Mouse (Mus musculus) CH12.LX (cell line): ENCODE measurements around the gene Lin52.

Experiments
- CTCF ChIP-seq, 2 experiments: IDR thresholded peaks in 1 of 2; conservative IDR thresholded peaks in 1 of 2; 2 replicates each; pipeline ENCODE4 v1.5.1; 2011 to 2012; ENCODE audit warnings: low read depth in 2 of 2, low read length in 2 of 2, improper control_type of control experiment in 1 of 2, inconsistent platforms in 1 of 2, mild to moderate bottlenecking in 1 of 2, moderate library complexity in 1 of 2
- ELF1 ChIP-seq: IDR thresholded peaks from 2 replicates; pipeline ENCODE4 v1.6.1; 2014; ENCODE audit warnings: low read depth, mild to moderate bottlenecking, inconsistent platforms, low read length, improper control_type of control experiment
- EP300 ChIP-seq: IDR thresholded peaks from 2 replicates; pipeline ENCODE4 v1.6.1; 2011; ENCODE audit warnings: low read length, improper control_type of control experiment
- GABPA ChIP-seq: IDR thresholded peaks from 2 replicates; pipeline ENCODE4 v1.6.1; 2012; ENCODE audit warnings: low read depth, low read length, improper control_type of control experiment, inconsistent platforms; ENCODE audit not compliant: insufficient replicate concordance
- HCFC1 ChIP-seq: IDR thresholded peaks from 2 replicates; pipeline ENCODE4 v1.6.1; 2012; ENCODE audit warnings: low read depth, mild to moderate bottlenecking, inconsistent platforms, low read length, improper control_type of control experiment
- KAT2A ChIP-seq: IDR thresholded peaks from 2 replicates; pipeline ENCODE4 v1.6.1; 2012; ENCODE audit warnings: low read length, improper control_type of control experiment, inconsistent platforms; ENCODE audit not compliant: insufficient replicate concordance
- MAZ ChIP-seq: IDR thresholded peaks from 2 replicates; pipeline ENCODE4 v1.6.1; 2012; ENCODE audit warnings: low read depth, mild to moderate bottlenecking, inconsistent platforms, low read length, improper control_type of control experiment, moderate library complexity
- MXI1 ChIP-seq: IDR thresholded peaks from 2 replicates; pipeline ENCODE4 v1.6.1; 2011; ENCODE audit warnings: mild to moderate bottlenecking, low read depth, low read length, improper control_type of control experiment
- POLR2A ChIP-seq: IDR thresholded peaks from 2 replicates; pipeline ENCODE4 v1.6.1; 2011; ENCODE audit warnings: low read depth, mild to moderate bottlenecking, improper control_type of control experiment, low read length
- TBP ChIP-seq: conservative IDR thresholded peaks from 2 replicates; pipeline ENCODE4 v1.6.1; 2011; ENCODE audit warnings: low read depth, low read length, improper control_type of control experiment
- TCF12 ChIP-seq: IDR thresholded peaks from 2 replicates; pipeline ENCODE4 v1.6.1; 2014; ENCODE audit warnings: low read depth, mild to moderate bottlenecking, inconsistent platforms, low read length, improper control_type of control experiment
- USF1 ChIP-seq: IDR thresholded peaks from 2 replicates; pipeline ENCODE4 v1.6.1; 2014; ENCODE audit warnings: low read depth, mild to moderate bottlenecking, inconsistent platforms, low read length, improper control_type of control experiment
- ZC3H11A ChIP-seq: IDR thresholded peaks from 2 replicates; pipeline ENCODE4 v1.6.1; 2012; ENCODE audit warnings: low read depth, mild to moderate bottlenecking, inconsistent platforms, low read length, improper control_type of control experiment
- ZNF384 ChIP-seq: IDR thresholded peaks from 2 replicates; pipeline ENCODE4 v1.6.1; 2012; ENCODE audit warnings: low read depth, low read length, improper control_type of control experiment, inconsistent platforms

GRCm38 (mm10) chr12:84450351-84450717 lies 888 bp upstream of the Lin52 start:
- TF ChIP-seq MXI1 = no peak
- TF ChIP-seq CTCF (conservative IDR thresholded peaks at IDR 0.05 in 1 of 2, IDR thresholded peaks at IDR 0.05 in 1 of 2; ENCODE audit: low read depth in 2 of 2, low read length in 2 of 2) = no peak
- no peak for TF ChIP-seq MAZ
- no peak for TF ChIP-seq GABPA
- TF ChIP-seq ELF1 = no peak
- no peak for TF ChIP-seq EP300
- TF ChIP-seq TBP = no peak
- no peak for TF ChIP-seq ZC3H11A
- no peak for TF ChIP-seq USF1
- TF ChIP-seq POLR2A = no peak
- no peak for TF ChIP-seq TCF12
- TF ChIP-seq HCFC1 = no peak
- TF ChIP-seq KAT2A = no peak
- no peak for TF ChIP-seq ZNF384
